Comparison of ENCODE assay signal across 26 mouse cellular contexts in the genomic region with DNA sequence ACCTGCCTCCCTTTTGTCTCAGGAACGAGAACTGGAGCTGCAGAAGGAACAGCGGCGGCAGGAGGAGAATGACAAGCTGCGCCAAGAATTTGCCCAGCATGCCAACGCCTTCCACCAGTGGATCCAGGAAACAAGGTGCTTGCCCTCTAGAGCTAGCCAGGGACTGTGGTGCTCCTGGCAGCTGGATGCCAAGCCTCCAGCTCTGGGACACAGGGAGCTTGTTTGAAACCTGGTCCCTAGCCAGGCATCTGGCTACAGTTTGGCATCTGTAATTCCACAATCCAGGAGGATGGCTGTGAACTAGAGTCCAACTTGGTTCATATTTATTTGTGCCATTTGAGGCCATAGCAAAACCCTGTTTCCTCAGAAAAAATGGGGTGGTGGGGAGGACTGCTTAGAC.
"Had no signal": no experiment of that assay in that cellular context is flagged by ENCODE, and none has a peak within 500 bp of the region (broad histone marks: within the 10 kb centered on the region; RNA-seq: fewer than 3 reads in every experiment).

No protein-coding gene starts in this region.

- ATAC-seq: hindbrain, postnatal 0 days; intestine, embryonic 16.5 days; liver, embryonic 12.5 days had no signal

- H3K4me2 ChIP-seq: heart, embryonic 11.5 days; heart, embryonic 13.5 days; heart, embryonic 15.5 days; hindbrain, embryonic 13.5 days; hindbrain, embryonic 15.5 days; kidney, embryonic 15.5 days; limb, embryonic 13.5 days; limb, embryonic 15.5 days; liver, embryonic 12.5 days had no signal

- H3K27me3 ChIP-seq: heart, embryonic 13.5 days; heart, embryonic 15.5 days; hindbrain, embryonic 13.5 days; hindbrain, embryonic 15.5 days; kidney, embryonic 15.5 days; limb, embryonic 13.5 days; limb, embryonic 15.5 days; liver, embryonic 12.5 days had no signal

- H3K9ac ChIP-seq: heart, embryonic 13.5 days; heart, embryonic 15.5 days; hindbrain, embryonic 13.5 days; hindbrain, embryonic 15.5 days; kidney, embryonic 15.5 days; limb, embryonic 13.5 days; limb, embryonic 15.5 days; liver, embryonic 12.5 days; liver, embryonic 14.5 days had no signal

- H3K9me3 ChIP-seq: heart, embryonic 13.5 days; heart, embryonic 15.5 days; hindbrain, embryonic 13.5 days; hindbrain, embryonic 15.5 days; kidney, embryonic 15.5 days; limb, embryonic 13.5 days; limb, embryonic 15.5 days; liver, embryonic 12.5 days had no signal

- H3K27ac ChIP-seq: heart, adult 2 months; heart, embryonic 13.5 days; heart, embryonic 15.5 days; hindbrain, embryonic 13.5 days; hindbrain, embryonic 15.5 days; hindbrain, postnatal 0 days; kidney, embryonic 15.5 days; kidney, postnatal 0 days; limb, embryonic 13.5 days; limb, embryonic 15.5 days; liver, embryonic 12.5 days; liver, embryonic 14.5 days had no signal

- H3K4me3 ChIP-seq: heart, adult 2 months; heart, embryonic 13.5 days; heart, embryonic 15.5 days; hindbrain, embryonic 13.5 days; hindbrain, embryonic 15.5 days; kidney, embryonic 15.5 days; limb, embryonic 13.5 days; limb, embryonic 15.5 days; liver, embryonic 12.5 days had no signal

- DNase-seq: gastrocnemius, postnatal 14 days; gastrocnemius, postnatal 36 days; heart, adult 11 months; heart, adult 2 months; heart, postnatal 14 days; heart, postnatal 36 days; kidney, adult 11 months; kidney, adult 2 months; kidney, adult 9 months; kidney, postnatal 14 days; layer of hippocampus, adult 9-11 months; layer of hippocampus, postnatal 36 days; left cerebral cortex, postnatal 4 days had no signal

- H3K4me1 ChIP-seq: heart, embryonic 13.5 days; heart, embryonic 15.5 days; hindbrain, embryonic 13.5 days; hindbrain, embryonic 15.5 days; kidney, embryonic 15.5 days; limb, embryonic 13.5 days; limb, embryonic 15.5 days; liver, embryonic 12.5 days had no signal
